Mouse (Mus musculus): ENCODE measurements around the gene Prkag1. TPM values are rescaled to one million over a fixed set of nuclear protein-coding genes. Genes with fewer than 3 reads are reported as not detected.

Gene Prkag1
- polyA plus RNA-seq (2015; fragmentation: Nextera tagmentation; extraction: Ambion mirVana), result 57.7 and 81.2 TPM in 2 replicates

GRCm38 (mm10) chr15:98830736-98831683 lies at the start of gene Prkag1:
Gene Prkag1 (minus strand): TSS chr15:98831521.

GRCm38 (mm10) chr15:98871070-98871915 lies 40.0 kb upstream of the Prkag1 start, which contains the start of gene Kmt2d:
Gene Kmt2d (minus strand): TSS chr15:98871204.

GRCm38 (mm10) chr15:98809390-98809789 lies 21.9 kb downstream of the Prkag1 start, which contains the start of gene Ddn:
Gene Ddn (minus strand): TSS chr15:98809490.

GRCm38 (mm10) chr15:98789661-98790535 lies 41.4 kb downstream of the Prkag1 start, which contains the start of gene Wnt1:
Gene Wnt1 (plus strand): TSS chr15:98789857.

GRCm38 (mm10) chr15:98777762-98778161 lies 53.6 kb downstream of the Prkag1 start, which contains the start of gene Wnt10b:
Gene Wnt10b (minus strand): TSS chr15:98778150.

Other genes starting within 250 kb of the Prkag1 start
- 7.4 and 10.2 TPM in 2 replicates for gene Adcy6, start 221.4 kb downstream of the Prkag1 start, polyA plus RNA-seq (2015; fragmentation: Nextera tagmentation; extraction: Ambion mirVana)
- 21.8 and 40.6 TPM in 2 replicates for gene Cacnb3, start 200.7 kb downstream of the Prkag1 start, polyA plus RNA-seq (2015; fragmentation: Nextera tagmentation; extraction: Ambion mirVana)
- 6.7 and 14.4 TPM in 2 replicates for gene Ddx23, start 168.6 kb downstream of the Prkag1 start, polyA plus RNA-seq (2015; fragmentation: Nextera tagmentation; extraction: Ambion mirVana)
- gene Rnd1, start 154.1 kb downstream of the Prkag1 start, polyA plus RNA-seq (2015; fragmentation: Nextera tagmentation; extraction: Ambion mirVana), result 1.5 and 1.9 TPM in 2 replicates
- gene Ccdc65, start 123.3 kb downstream of the Prkag1 start, polyA plus RNA-seq (2015; fragmentation: Nextera tagmentation; extraction: Ambion mirVana), result 0.60 and 1.0 TPM in 2 replicates
- 29.2 and 29.9 TPM in 2 replicates for gene Fkbp11, start 103.3 kb downstream of the Prkag1 start, polyA plus RNA-seq (2015; fragmentation: Nextera tagmentation; extraction: Ambion mirVana)
- 34.5 and 51.3 TPM in 2 replicates for gene Arf3, start 68.3 kb downstream of the Prkag1 start, polyA plus RNA-seq (2015; fragmentation: Nextera tagmentation; extraction: Ambion mirVana)
- 0.37 and 0.43 TPM in 2 replicates for gene Wnt10b, start 53.4 kb downstream of the Prkag1 start, polyA plus RNA-seq (2015; fragmentation: Nextera tagmentation; extraction: Ambion mirVana)
- gene Wnt1, start 41.7 kb downstream of the Prkag1 start, polyA plus RNA-seq (2015; fragmentation: Nextera tagmentation; extraction: Ambion mirVana), result not detected in 2 replicates
- 0.03 TPM in 1 of 2 replicates, not detected in the other for gene Ddn, start 22.0 kb downstream of the Prkag1 start, polyA plus RNA-seq (2015; fragmentation: Nextera tagmentation; extraction: Ambion mirVana)
- gene Kmt2d, start 39.7 kb upstream of the Prkag1 start, polyA plus RNA-seq (2015; fragmentation: Nextera tagmentation; extraction: Ambion mirVana), result 5.1 and 6.8 TPM in 2 replicates
- gene Rhebl1, start 63.0 kb upstream of the Prkag1 start, polyA plus RNA-seq (2015; fragmentation: Nextera tagmentation; extraction: Ambion mirVana), result 9.2 and 11.9 TPM in 2 replicates
- gene Dhh, start 67.0 kb upstream of the Prkag1 start, polyA plus RNA-seq (2015; fragmentation: Nextera tagmentation; extraction: Ambion mirVana), result 2.4 and 3.1 TPM in 2 replicates
- 10.6 and 11.6 TPM in 2 replicates for gene Lmbr1l, start 86.7 kb upstream of the Prkag1 start, polyA plus RNA-seq (2015; fragmentation: Nextera tagmentation; extraction: Ambion mirVana)
- gene Tuba1b, start 103.0 kb upstream of the Prkag1 start, polyA plus RNA-seq (2015; fragmentation: Nextera tagmentation; extraction: Ambion mirVana), result 644 and 731 TPM in 2 replicates
- gene Gm49450, start 122.0 kb upstream of the Prkag1 start, polyA plus RNA-seq (2015; fragmentation: Nextera tagmentation; extraction: Ambion mirVana), result not detected in 2 replicates
- 949 and 2,608 TPM in 2 replicates for gene Tuba1a, start 122.2 kb upstream of the Prkag1 start, polyA plus RNA-seq (2015; fragmentation: Nextera tagmentation; extraction: Ambion mirVana)
- 86.3 and 141 TPM in 2 replicates for gene Tuba1c, start 198.4 kb upstream of the Prkag1 start, polyA plus RNA-seq (2015; fragmentation: Nextera tagmentation; extraction: Ambion mirVana)
- gene Prph, start 223.7 kb upstream of the Prkag1 start, polyA plus RNA-seq (2015; fragmentation: Nextera tagmentation; extraction: Ambion mirVana), result 69.2 and 285 TPM in 2 replicates
- gene Troap, start 243.1 kb upstream of the Prkag1 start, polyA plus RNA-seq (2015; fragmentation: Nextera tagmentation; extraction: Ambion mirVana), result 5.4 and 6.5 TPM in 2 replicates

All from adrenal gland, postnatal 0 days (tissue).